Mouse (Mus musculus): ENCODE data around the gene Slc17a7.

Slc17a7 gene

GRCm38 (mm10) chr7:45211070-45211469 is 47.3 kb downstream of the Slc17a7 start:
- DNase-seq: no peak

- DNase-seq: no peak
Measured at GRCm38 (mm10) chr7:45211851-45212251, 48.1 kb downstream of the Slc17a7 start, which contains the start of gene Dkkl1. TSS of gene Dkkl1 (minus strand) at chr7:45212147.

- no peak for DNase-seq
Measured at GRCm38 (mm10) chr7:45212356-45212755, 48.6 kb downstream of the Slc17a7 start.

- no peak for DNase-seq
Measured at GRCm38 (mm10) chr7:45213708-45214107, 50.0 kb downstream of the Slc17a7 start.

- DNase-seq: peak; percentile 82
Measured at GRCm38 (mm10) chr7:45215673-45216441, 52.1 kb downstream of the Slc17a7 start, which contains the start of gene Tead2. TSS of gene Tead2 (plus strand) at chr7:45215753.

GRCm38 (mm10) chr7:45216442-45217183 is 52.9 kb downstream of the Slc17a7 start:
- DNase-seq: peak; percentile 94

GRCm38 (mm10) chr7:45221680-45222079 is 57.9 kb downstream of the Slc17a7 start:
- no peak for DNase-seq

GRCm38 (mm10) chr7:45224826-45225225 is 61.1 kb downstream of the Slc17a7 start:
- no peak for DNase-seq

Measured in kidney, postnatal 10 days (tissue).